Mouse (Mus musculus) lung, postnatal 0 days (tissue): ENCODE measurements around the gene Tmem150a.

Experiments
- CTCF ChIP-seq: IDR thresholded peaks from 2 replicates; pipeline ENCODE4 v1.5.1; 2016; ENCODE audit warnings: antibody characterized with exemption, mild to moderate bottlenecking
- EP300 ChIP-seq: IDR thresholded peaks from 2 replicates; pipeline ENCODE4 v1.6.1; 2016; ENCODE audit warnings: antibody characterized with exemption, mild to moderate bottlenecking, control low read depth

- no peak for TF ChIP-seq CTCF
- TF ChIP-seq EP300, result no peak
Measured at GRCm38 (mm10) chr6:72359343-72359742, 4.1 kb downstream of the Tmem150a start.
